Mouse (Mus musculus) hindbrain, postnatal 0 days (tissue): ENCODE data around the gene Thap3. TPM values are rescaled to one million over a fixed set of nuclear protein-coding genes. Genes with fewer than 3 reads are reported as not detected.

Experiments used
- ATAC-seq: fragments of 200-750 bp; cut with Nextera tagmentation; 2 replicates; pipeline ENCODE4 v1.8.0; 2017; ENCODE audit warnings: mild to moderate bottlenecking, moderate TSS enrichment, moderate library complexity
- DNase-seq: peaks from one replicate; pipeline ENCODE4 v3.0.0-alpha.2; 2015; ENCODE audit warnings: low spot score
- H3K27ac ChIP-seq: fragments of 300-500 bp; sonication (generic); 2 replicates; pipeline ENCODE4 v1.5.1; 2014; ENCODE audit warnings: mild to moderate bottlenecking
- H3K27me3 ChIP-seq: fragments of 300-500 bp; sonication (generic); 2 replicates; pipeline ENCODE4 v1.6.1; 2014; ENCODE audit warnings: low read length, mixed read lengths; ENCODE audit not compliant: insufficient read depth
- H3K36me3 ChIP-seq: fragments of 300-500 bp; sonication (generic); 2 replicates; pipeline ENCODE4 v1.6.1; 2014; ENCODE audit warnings: low read length, mixed read lengths; ENCODE audit not compliant: insufficient read depth
- H3K4me1 ChIP-seq: fragments of 300-500 bp; sonication (generic); 2 replicates; pipeline ENCODE4 v1.6.1; 2014; ENCODE audit warnings: antibody characterized with exemption, low read length, mixed read lengths; ENCODE audit not compliant: insufficient read depth
- H3K4me2 ChIP-seq: fragments of 300-500 bp; sonication (generic); 2 replicates; pipeline ENCODE4 v1.6.1; 2014; ENCODE audit warnings: low read depth, mild to moderate bottlenecking, low read length, moderate library complexity, mixed read lengths
- H3K4me3 ChIP-seq: fragments of 300-500 bp; sonication (generic); 2 replicates; pipeline ENCODE4 v1.5.1; 2014; ENCODE audit warnings: low read length
- H3K9ac ChIP-seq: fragments of 300-500 bp; sonication (generic); replicated peaks from 2 replicates; pipeline ENCODE4 v1.6.1; 2014; ENCODE audit warnings: mild to moderate bottlenecking, low read length, moderate library complexity, mixed read lengths
- H3K9me3 ChIP-seq: fragments of 300-500 bp; sonication (generic); 2 replicates; pipeline ENCODE4 v1.6.1; 2016; ENCODE audit warnings: low read length, mixed read lengths
- CTCF ChIP-seq: IDR thresholded peaks from 2 replicates; pipeline ENCODE4 v1.5.1; 2016; ENCODE audit warnings: antibody characterized with exemption, control low read depth, low read depth
- WGBS: fragments of 180-500 bp; shearing (Covaris S2); extraction: QIAGEN DNeasy Blood & Tissue Kit; methylation state at CpG from one replicate; pipeline ENCODE4 v1.1.7; 2014; 5-methylcytosine and 5-hydroxymethylcytosine counted together
- polyA plus RNA-seq: library from polyadenylated mRNA; unstranded; fragments of >200 nt; fragmentation: Nextera tagmentation; extraction: Ambion mirVana; gene quantifications from 2 replicates; pipeline ENCODE4 v1.2.1, GENCODE M21; 2015
- total RNA-seq: library from RNA; depleted of rRNA; stranded (reverse); fragments of >200 nt; gene quantifications from 2 replicates; pipeline ENCODE4 v1.2.3, GENCODE M21; 2014

Thap3 gene
- total and polyA plus RNA-seq, 2 experiments from 2014 or later, result 14.9 to 42.1 TPM

GRCm38 (mm10) chr4:151986650-151987049 is 2.1 kb downstream of the Thap3 start:
- Histone ChIP-seq H3K27me3 (no peaks in the 10 kb centered on the region), H3K9me3 (no peaks in the 10 kb centered on the region), H3K4me3 (no peak overlapping the region), H3K9ac (no peak overlapping the region), H3K4me1 (peaks cover 11% of the 10 kb centered on the region), H3K4me2 (no peak overlapping the region), H3K27ac (no peak overlapping the region), H3K36me3 (peaks cover 14% of the 10 kb centered on the region; the same call in 1 of the 2 replicates)
- DNase-seq (no peak), ATAC-seq (no peak)
- no peak for TF ChIP-seq CTCF
- 61% methylated on average over 8 of the region's 8 CpGs for WGBS

GRCm38 (mm10) chr4:151985886-151986285 is 2.9 kb downstream of the Thap3 start:
- H3K9ac ChIP-seq, result no peak overlapping the region
- H3K4me3 ChIP-seq, result no peak overlapping the region
- peaks cover 11% of the 10 kb centered on the region for H3K4me1 ChIP-seq
- no peak overlapping the region for H3K4me2 ChIP-seq
- ATAC-seq (no peak), DNase-seq (no peak)
- H3K9me3 ChIP-seq, result no peaks in the 10 kb centered on the region
- H3K27ac ChIP-seq, result no peak overlapping the region
- 42% methylated on average over 10 of the region's 10 CpGs for WGBS
- H3K27me3 ChIP-seq, result no peaks in the 10 kb centered on the region
- TF ChIP-seq CTCF, result peak; percentile 15; the same call in 1 of the 2 replicates
- H3K36me3 ChIP-seq, result peaks cover 7% of the 10 kb centered on the region; the same call in 1 of the 2 replicates

GRCm38 (mm10) chr4:151983560-151983959 is 5.2 kb downstream of the Thap3 start:
- Histone ChIP-seq H3K4me2 (no peak overlapping the region), H3K9me3 (no peaks in the 10 kb centered on the region), H3K4me3 (no peak overlapping the region), H3K27ac (no peak overlapping the region), H3K36me3 (peaks cover 10% of the 10 kb centered on the region; the same call in 1 of the 2 replicates), H3K9ac (no peak overlapping the region), H3K4me1 (peaks cover 11% of the 10 kb centered on the region), H3K27me3 (no peaks in the 10 kb centered on the region)
- 44% methylated on average over 8 of the region's 9 CpGs for WGBS
- ATAC-seq (peak; percentile 48), DNase-seq (peak; percentile 46)
- no peak for TF ChIP-seq CTCF

GRCm38 (mm10) chr4:151983043-151983442 is 5.8 kb downstream of the Thap3 start:
- TF ChIP-seq CTCF, result no peak
- no peak overlapping the region for H3K27ac ChIP-seq
- H3K9me3 ChIP-seq, result no peaks in the 10 kb centered on the region
- no peak overlapping the region for H3K4me2 ChIP-seq
- no peak overlapping the region for H3K4me3 ChIP-seq
- ATAC-seq (no peak), DNase-seq (no peak)
- 61% methylated on average over 17 of the region's 17 CpGs for WGBS
- H3K27me3 ChIP-seq, result no peaks in the 10 kb centered on the region
- H3K9ac ChIP-seq, result no peak overlapping the region
- peaks cover 10% of the 10 kb centered on the region for H3K4me1 ChIP-seq
- peaks cover 10% of the 10 kb centered on the region; the same call in 1 of the 2 replicates for H3K36me3 ChIP-seq

- Histone ChIP-seq H3K4me3 (no peak overlapping the region), H3K27me3 (no peaks in the 10 kb centered on the region), H3K9ac (no peak overlapping the region), H3K36me3 (peaks cover 15% of the 10 kb centered on the region), H3K4me2 (no peak overlapping the region), H3K4me1 (no peaks in the 10 kb centered on the region), H3K9me3 (no peaks in the 10 kb centered on the region), H3K27ac (0 out of 2 replicates have a peak overlapping the region, but pooled peaks have one; percentile 29)
- peak; percentile 99 for TF ChIP-seq CTCF
- peak; percentile 71 for ATAC-seq
- WGBS, result 11% methylated on average over 5 of the region's 5 CpGs
- peak; percentile 87 for DNase-seq
These were observed 7.4 kb downstream of the Thap3 start for GRCm38 (mm10) chr4:151981363-151981762.

- no peak overlapping the region for H3K27ac ChIP-seq
- DNase-seq (peak; percentile 56), ATAC-seq (no peak)
- H3K9ac ChIP-seq, result no peak overlapping the region
- no peaks in the 10 kb centered on the region for H3K4me1 ChIP-seq
- H3K4me2 ChIP-seq, result no peak overlapping the region
- peaks cover 15% of the 10 kb centered on the region for H3K36me3 ChIP-seq
- peak; percentile 41 for TF ChIP-seq CTCF
- H3K9me3 ChIP-seq, result no peaks in the 10 kb centered on the region
- 73% methylated on average over 8 of the region's 8 CpGs for WGBS
- H3K4me3 ChIP-seq, result no peak overlapping the region
- no peaks in the 10 kb centered on the region for H3K27me3 ChIP-seq
These were observed 8.1 kb downstream of the Thap3 start for GRCm38 (mm10) chr4:151980699-151981098.

GRCm38 (mm10) chr4:151977748-151978147 is 11.0 kb downstream of the Thap3 start:
- peak overlapping the region; percentile 54 for H3K27ac ChIP-seq
- ATAC-seq (peak; percentile 10; the same call in 1 of the 2 replicates), DNase-seq (peak; percentile 92)
- 43% methylated on average over 10 of the region's 10 CpGs for WGBS
- H3K27me3 ChIP-seq, result no peaks in the 10 kb centered on the region
- no peak overlapping the region for H3K9ac ChIP-seq
- H3K4me1 ChIP-seq, result no peaks in the 10 kb centered on the region
- H3K9me3 ChIP-seq, result no peaks in the 10 kb centered on the region
- H3K36me3 ChIP-seq, result peaks cover 25% of the 10 kb centered on the region
- H3K4me2 ChIP-seq, result no peak overlapping the region
- TF ChIP-seq CTCF, result peak; percentile 94
- H3K4me3 ChIP-seq, result no peak overlapping the region
